Mouse (Mus musculus) gastrocnemius, adult 18-20 months (tissue): ENCODE measurements around the gene Gm6993. TPM values are rescaled to one million over a fixed set of nuclear protein-coding genes. Genes with fewer than 3 reads are reported as not detected.
A peak's percentile ranks its signal among the peaks of the same experiment; 100 is the strongest.

ENCODE experiments used
- DNase-seq: peaks from one replicate; pipeline ENCODE4 v3.0.0; 2021; ENCODE audit warnings: low spot score
- long read RNA-seq, 2 experiments: library from polyadenylated mRNA; stranded (forward); transcript quantifications; one replicate each; pipeline ENCODE4 v2.0.0; 2021
- total RNA-seq, 2 experiments: library from RNA; stranded (reverse); gene quantifications; 2 replicates each; pipeline ENCODE4 v1.2.3; 2021

The Gm6993 gene
- not detected for total RNA-seq
- long read RNA-seq, experiment 1: 0 reads
- long read RNA-seq, experiment 2: 0 reads

GRCm38 (mm10) chr12:31240470-31240869 is at the start of gene Gm6993:
Gene Gm6993 (plus strand): TSS chr12:31240770.
- no peak for DNase-seq

- DNase-seq: peak; percentile 86
These were observed 49.1 kb upstream of the Gm6993 start for GRCm38 (mm10) chr12:31191329-31191954.

GRCm38 (mm10) chr12:31202509-31202908 is 38.1 kb upstream of the Gm6993 start:
- DNase-seq: no peak

- no peak for DNase-seq
These were observed 36.7 kb upstream of the Gm6993 start for GRCm38 (mm10) chr12:31203746-31204455.

- no peak for DNase-seq
These were observed 35.7 kb upstream of the Gm6993 start for GRCm38 (mm10) chr12:31204898-31205297.

- DNase-seq: no peak
These were observed 34.5 kb upstream of the Gm6993 start for GRCm38 (mm10) chr12:31205983-31206633.

- no peak for DNase-seq
These were observed 31.8 kb upstream of the Gm6993 start for GRCm38 (mm10) chr12:31208766-31209165.

GRCm38 (mm10) chr12:31209377-31209805 is 31.2 kb upstream of the Gm6993 start:
- peak; percentile 34 for DNase-seq

GRCm38 (mm10) chr12:31213556-31213955 is 27.0 kb upstream of the Gm6993 start:
- DNase-seq: no peak

GRCm38 (mm10) chr12:31215003-31215402 is 25.6 kb upstream of the Gm6993 start:
- DNase-seq: no peak

- no peak for DNase-seq
These were observed 23.3 kb upstream of the Gm6993 start for GRCm38 (mm10) chr12:31217232-31217631.

- DNase-seq: no peak
These were observed 21.8 kb upstream of the Gm6993 start for GRCm38 (mm10) chr12:31218774-31219173.

GRCm38 (mm10) chr12:31221522-31221921 is 19.0 kb upstream of the Gm6993 start:
- DNase-seq: no peak

GRCm38 (mm10) chr12:31222282-31222681 is 18.3 kb upstream of the Gm6993 start:
- no peak for DNase-seq

GRCm38 (mm10) chr12:31222741-31223140 is 17.8 kb upstream of the Gm6993 start:
- no peak for DNase-seq

- no peak for DNase-seq
These were observed 15.1 kb upstream of the Gm6993 start for GRCm38 (mm10) chr12:31225451-31225850.

GRCm38 (mm10) chr12:31227167-31227566 is 13.4 kb upstream of the Gm6993 start:
- no peak for DNase-seq

- DNase-seq: no peak
These were observed 11.7 kb upstream of the Gm6993 start for GRCm38 (mm10) chr12:31228878-31229277.

- DNase-seq: no peak
These were observed 7.9 kb upstream of the Gm6993 start for GRCm38 (mm10) chr12:31232635-31233034.

- DNase-seq: no peak
These were observed 5.6 kb upstream of the Gm6993 start for GRCm38 (mm10) chr12:31235018-31235417.

- DNase-seq: no peak
These were observed 3.5 kb upstream of the Gm6993 start for GRCm38 (mm10) chr12:31236861-31237595.
